Mouse (Mus musculus): ENCODE data around the gene Rmnd5a.
"Not testable (repeated sequence)": the region's sequence is repeated elsewhere in the genome, so short reads cannot be mapped to it uniquely, and the experiment has no call there.

- TF ChIP-seq CTCF, POLR2A (IDR thresholded peaks at IDR 0.05; ENCODE audit: insufficient read depth, low read depth, low read length): not testable (repeated sequence)
These were observed 13.7 kb upstream of the Rmnd5a start for GRCm38 (mm10) chr6:71453983-71454739.

All from olfactory bulb, adult 2 months (tissue).